Mouse (Mus musculus) skeletal muscle tissue, adult 2 months (tissue): ENCODE results near the gene Ada.

ENCODE experiments used
- DNase-seq: peaks from one replicate; pipeline ENCODE4 v3.0.0-alpha.2; 2012; ENCODE audit warnings: low read depth, low spot score

Ada gene

GRCm38 (mm10) chr2:163749647-163750611 lies at the start of gene Ada:
Gene Ada (minus strand): TSS chr2:163750239.
- no peak for DNase-seq

- DNase-seq = peak; percentile 82
Observed at GRCm38 (mm10) chr2:163798411-163798810, 48.4 kb upstream of the Ada start.

GRCm38 (mm10) chr2:163788484-163788883 lies 38.4 kb upstream of the Ada start:
- DNase-seq = peak; percentile 64

GRCm38 (mm10) chr2:163787709-163788108 lies 37.7 kb upstream of the Ada start:
- DNase-seq = peak; percentile 64

- no peak for DNase-seq
Observed at GRCm38 (mm10) chr2:163787086-163787485, 37.0 kb upstream of the Ada start.

GRCm38 (mm10) chr2:163783901-163784300 lies 33.9 kb upstream of the Ada start:
- DNase-seq = no peak

- DNase-seq = no peak
Observed at GRCm38 (mm10) chr2:163783368-163783767, 33.3 kb upstream of the Ada start.

GRCm38 (mm10) chr2:163778896-163779295 lies 28.9 kb upstream of the Ada start:
- DNase-seq = no peak

- no peak for DNase-seq
Observed at GRCm38 (mm10) chr2:163777061-163777460, 27.0 kb upstream of the Ada start.

- DNase-seq = no peak
Observed at GRCm38 (mm10) chr2:163776661-163777060, 26.6 kb upstream of the Ada start.

GRCm38 (mm10) chr2:163770731-163771130 lies 20.7 kb upstream of the Ada start:
- DNase-seq = no peak

GRCm38 (mm10) chr2:163766890-163767289 lies 16.9 kb upstream of the Ada start:
- DNase-seq = no peak

GRCm38 (mm10) chr2:163766261-163766660 lies 16.2 kb upstream of the Ada start:
- no peak for DNase-seq

GRCm38 (mm10) chr2:163761402-163761801 lies 11.4 kb upstream of the Ada start:
- DNase-seq = no peak

- no peak for DNase-seq
Observed at GRCm38 (mm10) chr2:163760589-163760988, 10.6 kb upstream of the Ada start.

- DNase-seq = no peak
Observed at GRCm38 (mm10) chr2:163758146-163758545, 8.1 kb upstream of the Ada start.

GRCm38 (mm10) chr2:163756723-163757122 lies 6.7 kb upstream of the Ada start:
- DNase-seq = peak; percentile 59

- no peak for DNase-seq
Observed at GRCm38 (mm10) chr2:163754228-163754627, 4.2 kb upstream of the Ada start.

- no peak for DNase-seq
Observed at GRCm38 (mm10) chr2:163744801-163745570, 5.1 kb downstream of the Ada start.

GRCm38 (mm10) chr2:163743357-163743756 lies 6.7 kb downstream of the Ada start:
- DNase-seq = no peak

- no peak for DNase-seq
Observed at GRCm38 (mm10) chr2:163742656-163743055, 7.4 kb downstream of the Ada start.

GRCm38 (mm10) chr2:163735980-163736379 lies 14.1 kb downstream of the Ada start:
- peak; percentile 48 for DNase-seq
